Mouse (Mus musculus): ENCODE measurements around the gene March6. TPM values are rescaled to one million over a fixed set of nuclear protein-coding genes. Genes with fewer than 3 reads are reported as not detected.
A peak's percentile ranks its signal among the peaks of the same experiment; 100 is the strongest.

March6 gene
- polyA plus RNA-seq, 1 experiment: 2.7 TPM

- TF ChIP-seq GATA1 (IDR thresholded peaks at IDR 0.05; ENCODE audit: low read length): no peak
- no peak for TF ChIP-seq TAL1 (IDR thresholded peaks at IDR 0.05; ENCODE audit: low read length)
- peaks cover 37% of the 10 kb centered on the region for H3K36me3 ChIP-seq (ENCODE audit: control insufficient read depth)
- peaks cover 39% of the 10 kb centered on the region for H3K4me1 ChIP-seq (ENCODE audit: control insufficient read depth)
- no peaks in the 10 kb centered on the region for H3K27me3 ChIP-seq (ENCODE audit: control insufficient read depth)
- peak overlapping the region; percentile 79 for H3K4me3 ChIP-seq (replicated peaks)
- H3K9me3 ChIP-seq (ENCODE audit: control insufficient read depth, low read length): no peaks in the 10 kb centered on the region
These were observed 76.6 kb downstream of the March6 start for GRCm38 (mm10) chr15:31454096-31454860.

- Histone ChIP-seq H3K9me3 (ENCODE audit: control insufficient read depth, low read length) (no peaks in the 10 kb centered on the region), H3K4me1 (ENCODE audit: control insufficient read depth) (peaks cover 39% of the 10 kb centered on the region), H3K27me3 (ENCODE audit: control insufficient read depth) (no peaks in the 10 kb centered on the region), H3K4me3 (replicated peaks) (peak within 1 kb of the TSS; percentile 79), H3K36me3 (ENCODE audit: control insufficient read depth) (peaks cover 27% of the 10 kb centered on the region)
- TF ChIP-seq GATA1 (IDR thresholded peaks at IDR 0.05; ENCODE audit: low read length): no peak
- TF ChIP-seq TAL1 (IDR thresholded peaks at IDR 0.05; ENCODE audit: low read length): no peak
These were observed 77.5 kb downstream of the March6 start, which contains the start of gene Ropn1l for GRCm38 (mm10) chr15:31453098-31453916. TSS of gene Ropn1l (minus strand) at chr15:31453737.

GRCm38 (mm10) chr15:31452336-31453097, 78.3 kb downstream of the March6 start:
- no peaks in the 10 kb centered on the region for H3K27me3 ChIP-seq (ENCODE audit: control insufficient read depth)
- H3K4me1 ChIP-seq (ENCODE audit: control insufficient read depth): peaks cover 39% of the 10 kb centered on the region

GRCm38 (mm10) chr15:31449772-31450171, 81.1 kb downstream of the March6 start:
- Histone ChIP-seq H3K27me3 (ENCODE audit: control insufficient read depth) (no peaks in the 10 kb centered on the region), H3K36me3 (ENCODE audit: control insufficient read depth) (peaks cover under 1% of the 10 kb centered on the region), H3K4me3 (replicated peaks) (no peak overlapping the region), H3K4me1 (ENCODE audit: control insufficient read depth) (peaks cover 35% of the 10 kb centered on the region), H3K9me3 (ENCODE audit: control insufficient read depth, low read length) (no peaks in the 10 kb centered on the region)
- no peak for TF ChIP-seq GATA1 (IDR thresholded peaks at IDR 0.05; ENCODE audit: low read length)
- no peak for TF ChIP-seq TAL1 (IDR thresholded peaks at IDR 0.05; ENCODE audit: low read length)

More at GRCm38 (mm10) chr15:31452336-31453097, 78.3 kb downstream of the March6 start:
- H3K4me3 ChIP-seq (replicated peaks): peak overlapping the region; percentile 79
- peaks cover 19% of the 10 kb centered on the region for H3K36me3 ChIP-seq (ENCODE audit: control insufficient read depth)
- H3K9me3 ChIP-seq (ENCODE audit: control insufficient read depth, low read length): no peaks in the 10 kb centered on the region
- no peak for TF ChIP-seq GATA1 (IDR thresholded peaks at IDR 0.05; ENCODE audit: low read length)
- no peak for TF ChIP-seq TAL1 (IDR thresholded peaks at IDR 0.05; ENCODE audit: low read length)

- no peaks in the 10 kb centered on the region for H3K9me3 ChIP-seq (ENCODE audit: control insufficient read depth, low read length)
- H3K4me1 ChIP-seq (ENCODE audit: control insufficient read depth): peaks cover 15% of the 10 kb centered on the region
- TF ChIP-seq GATA1 (IDR thresholded peaks at IDR 0.05; ENCODE audit: low read length): no peak
- TF ChIP-seq TAL1 (IDR thresholded peaks at IDR 0.05; ENCODE audit: low read length): no peak
- no peak overlapping the region for H3K4me3 ChIP-seq (replicated peaks)
- no peaks in the 10 kb centered on the region for H3K27me3 ChIP-seq (ENCODE audit: control insufficient read depth)
- H3K36me3 ChIP-seq (ENCODE audit: control insufficient read depth): no peaks in the 10 kb centered on the region
These were observed 83.7 kb downstream of the March6 start for GRCm38 (mm10) chr15:31447121-31447520.

GRCm38 (mm10) chr15:31442698-31443097, 88.2 kb downstream of the March6 start:
- Histone ChIP-seq H3K9me3 (ENCODE audit: control insufficient read depth, low read length) (no peaks in the 10 kb centered on the region), H3K4me3 (replicated peaks) (no peak overlapping the region), H3K36me3 (ENCODE audit: control insufficient read depth) (no peaks in the 10 kb centered on the region), H3K4me1 (ENCODE audit: control insufficient read depth) (no peaks in the 10 kb centered on the region), H3K27me3 (ENCODE audit: control insufficient read depth) (no peaks in the 10 kb centered on the region)
- TF ChIP-seq GATA1 (IDR thresholded peaks at IDR 0.05; ENCODE audit: low read length) (no peak), TAL1 (IDR thresholded peaks at IDR 0.05; ENCODE audit: low read length) (no peak)

GRCm38 (mm10) chr15:31441996-31442395, 88.9 kb downstream of the March6 start:
- no peaks in the 10 kb centered on the region for H3K36me3 ChIP-seq (ENCODE audit: control insufficient read depth)
- H3K27me3 ChIP-seq (ENCODE audit: control insufficient read depth): no peaks in the 10 kb centered on the region
- no peak for TF ChIP-seq TAL1 (IDR thresholded peaks at IDR 0.05; ENCODE audit: low read length)
- no peak for TF ChIP-seq GATA1 (IDR thresholded peaks at IDR 0.05; ENCODE audit: low read length)
- H3K4me3 ChIP-seq (replicated peaks): no peak overlapping the region
- H3K9me3 ChIP-seq (ENCODE audit: control insufficient read depth, low read length): no peaks in the 10 kb centered on the region
- H3K4me1 ChIP-seq (ENCODE audit: control insufficient read depth): no peaks in the 10 kb centered on the region

GRCm38 (mm10) chr15:31436811-31437210, 94.0 kb downstream of the March6 start:
- Histone ChIP-seq H3K4me3 (replicated peaks) (no peak overlapping the region), H3K4me1 (ENCODE audit: control insufficient read depth) (no peaks in the 10 kb centered on the region), H3K27me3 (ENCODE audit: control insufficient read depth) (no peaks in the 10 kb centered on the region), H3K36me3 (ENCODE audit: control insufficient read depth) (no peaks in the 10 kb centered on the region), H3K9me3 (ENCODE audit: control insufficient read depth, low read length) (no peaks in the 10 kb centered on the region)
- TF ChIP-seq GATA1 (IDR thresholded peaks at IDR 0.05; ENCODE audit: low read length) (no peak), TAL1 (IDR thresholded peaks at IDR 0.05; ENCODE audit: low read length) (no peak)
